Mouse (Mus musculus) kidney, adult 2 months (tissue): ENCODE measurements at regions not wholly inside any gene's neighbourhood (a gene's known extent, or its start where the extent isn't known, plus 50 kb on each side); places are given as distances from the start of the nearest gene placed in this dataset.

Source experiments
- CTCF ChIP-seq: fragments of 200-500 bp; conservative IDR thresholded peaks from 2 replicates; pipeline ENCODE4 v1.5.1; 2011; ENCODE audit warnings: low read depth, mild to moderate bottlenecking, control low read depth, low read length, moderate library complexity, mixed read lengths; ENCODE audit not compliant: insufficient read depth, insufficient read length
- POLR2A ChIP-seq: fragments of 200-500 bp; IDR thresholded peaks from one replicate; pipeline ENCODE4 v1.6.1; 2011; ENCODE audit warnings: low read depth, low read length, control low read depth

DNA sequence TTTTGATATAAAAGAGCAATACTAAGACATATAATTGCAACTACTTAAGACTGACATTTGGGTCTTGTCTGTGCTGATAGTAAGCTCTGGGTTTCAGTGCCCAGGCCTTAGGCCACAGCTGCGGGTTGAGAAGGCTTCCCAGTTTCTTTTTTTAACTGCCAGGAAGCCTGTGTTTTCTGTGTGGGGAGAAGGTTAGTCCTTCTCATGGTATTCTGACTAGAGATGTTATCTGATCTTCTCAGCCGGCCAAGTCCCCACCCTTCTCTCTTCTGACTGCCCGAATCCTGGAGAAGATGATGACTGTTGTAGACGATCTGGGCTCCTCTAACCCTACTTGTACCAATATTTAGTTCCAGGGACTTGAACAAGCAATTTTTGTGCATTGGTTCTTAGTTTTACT, 80.7 kb upstream of the Ednra start:
- TF ChIP-seq CTCF (no peak), POLR2A (no peak)
